Mouse (Mus musculus) liver, embryonic 14.5 days (tissue): ENCODE measurements around the gene Mex3d. TPM values are rescaled to one million over a fixed set of nuclear protein-coding genes. Genes with fewer than 3 reads are reported as not detected.

Experiments used
- ATAC-seq: fragments of 200-750 bp; cut with Nextera tagmentation; 2 replicates; pipeline ENCODE4 v1.8.0; 2017; ENCODE audit warnings: moderate number of reproducible peaks, mild to moderate bottlenecking, moderate library complexity; ENCODE audit not compliant: insufficient read depth
- DNase-seq, 3 experiments: peaks; one replicate each; pipeline ENCODE4 v3.0.0-alpha.2; 2012 to 2013; ENCODE audit warnings: low read depth in 3 of 3, low spot score in 3 of 3
- H3K27ac ChIP-seq: fragments of 300-500 bp; sonication (generic); 2 replicates; pipeline ENCODE4 v1.5.1; 2014; ENCODE audit warnings: moderate library complexity, mild to moderate bottlenecking, control low read depth, inconsistent platforms
- H3K27me3 ChIP-seq: fragments of 300-500 bp; sonication (generic); 2 replicates; pipeline ENCODE4 v1.6.1; 2014; ENCODE audit warnings: mild to moderate bottlenecking, low read length, moderate library complexity; ENCODE audit not compliant: control insufficient read depth, insufficient read depth
- H3K36me3 ChIP-seq: fragments of 300-500 bp; sonication (generic); replicated peaks from 2 replicates; pipeline ENCODE4 v1.6.1; 2014; ENCODE audit warnings: low read depth; ENCODE audit not compliant: control insufficient read depth, insufficient read depth
- H3K4me1 ChIP-seq, 2 experiments: fragments of 200-500 bp in 1 of 2; fragments of 300-500 bp in 1 of 2; sonication (generic) in 1 of 2; replicated peaks; 2 replicates each; pipeline ENCODE4 v1.6.1; 2012 to 2014; ENCODE audit warnings: antibody characterized with exemption in 1 of 2, inconsistent platforms in 1 of 2, low read length in 1 of 2; ENCODE audit not compliant: control insufficient read depth in 2 of 2, insufficient read depth in 2 of 2
- H3K4me2 ChIP-seq: fragments of 300-500 bp; sonication (generic); 2 replicates; pipeline ENCODE4 v1.6.1; 2014; ENCODE audit warnings: low read depth, mild to moderate bottlenecking, control low read depth, moderate library complexity
- H3K4me3 ChIP-seq, 2 experiments: fragments of 200-500 bp in 1 of 2; fragments of 300-500 bp in 1 of 2; sonication (generic) in 1 of 2; 2 replicates each; pipeline ENCODE4 v1.5.1; 2012 to 2014; ENCODE audit warnings: low read depth in 2 of 2, low read length in 2 of 2, mild to moderate bottlenecking in 2 of 2, control low read depth in 1 of 2, inconsistent platforms in 1 of 2, moderate library complexity in 1 of 2; ENCODE audit not compliant: insufficient read depth in 1 of 2
- H3K9ac ChIP-seq: fragments of 300-500 bp; sonication (generic); replicated peaks from 2 replicates; pipeline ENCODE4 v1.6.1; 2014; ENCODE audit warnings: mild to moderate bottlenecking, control low read depth, moderate library complexity
- H3K9me3 ChIP-seq: fragments of 300-500 bp; sonication (generic); 2 replicates; pipeline ENCODE4 v1.6.1; 2016; ENCODE audit warnings: low read length, mixed read lengths; ENCODE audit not compliant: control insufficient read depth
- CTCF ChIP-seq: IDR thresholded peaks from 2 replicates; pipeline ENCODE4 v1.5.1; 2016; ENCODE audit warnings: antibody characterized with exemption, low read depth, control low read depth
- EP300 ChIP-seq: IDR thresholded peaks from 2 replicates; pipeline ENCODE4 v1.6.1; 2016; ENCODE audit warnings: antibody characterized with exemption, low read depth
- WGBS: fragments of 180-500 bp; shearing (Covaris S2); extraction: QIAGEN DNeasy Blood & Tissue Kit; methylation state at CpG from one replicate; pipeline ENCODE4 v1.1.7; 2014; ENCODE audit not compliant: insufficient replicate concordance; 5-methylcytosine and 5-hydroxymethylcytosine counted together
- polyA plus RNA-seq, 2 experiments: library from polyadenylated mRNA; depleted of rRNA in 1 of 2; stranded (reverse) in 1 of 2; unstranded in 1 of 2; fragments of >200 nt; fragmentation: Nextera tagmentation in 1 of 2; extraction: Ambion mirVana in 1 of 2; gene quantifications; 2 replicates each; pipeline versions ENCODE4 v1.2.1 to v1.2.3; 2012 to 2014

Gene Mex3d
- polyA plus RNA-seq, 2 experiments = 0.55 to 3.3 TPM

DNA sequence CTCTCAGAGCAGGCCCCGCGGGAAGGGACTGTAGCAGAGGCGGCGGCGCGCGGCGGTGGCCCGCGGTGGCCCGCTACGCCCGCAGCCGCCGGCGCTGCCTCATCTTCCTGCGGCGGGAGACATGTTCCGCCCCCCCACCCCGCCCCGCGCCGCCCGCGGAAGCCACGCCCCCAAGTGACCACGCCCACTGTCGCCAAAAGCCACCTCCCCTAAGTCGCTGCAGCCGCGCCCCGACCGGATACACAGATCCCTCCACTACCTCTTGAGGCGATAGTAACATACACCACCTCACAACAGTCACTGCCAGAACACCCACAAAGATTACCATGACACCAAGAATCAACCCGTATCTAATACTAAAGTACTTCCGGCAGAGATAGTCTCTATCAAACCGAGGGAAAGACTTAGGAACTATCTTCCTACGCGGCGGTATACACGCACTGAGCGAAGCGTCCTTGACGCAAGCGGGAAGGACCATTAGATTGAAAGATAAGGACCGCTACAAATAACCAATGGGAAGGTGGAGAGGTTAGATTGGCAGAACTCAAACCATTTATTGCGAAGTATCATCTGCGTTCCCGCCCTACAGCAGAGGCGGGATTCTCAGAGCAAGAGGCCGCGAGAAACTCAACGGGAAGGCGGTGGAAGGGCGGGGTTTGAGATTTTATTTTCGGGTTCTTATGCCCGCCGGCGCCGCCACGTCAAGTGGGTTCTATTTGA is 46.2 kb upstream of the Mex3d start, which contains the start of gene Tcf3:
Gene Tcf3, minus strand, starts transcription at position 135 of the 720 bp plus-strand sequence.
- Histone ChIP-seq H3K27me3 (no peaks in the 10 kb centered on the region), H3K4me2 (peak within 1 kb of the TSS; percentile 95), H3K9ac (peak within 1 kb of the TSS; percentile 85), H3K4me1 (peaks cover 34 to 37% of the 10 kb centered on the region in 2 experiments), H3K27ac (peak within 1 kb of the TSS; percentile 94), H3K9me3 (no peaks in the 10 kb centered on the region), H3K4me3 (peak within 1 kb of the TSS; percentile 71 to 93), H3K36me3 (peaks cover 22% of the 10 kb centered on the region)
- ATAC-seq (peak; percentile 88), DNase-seq (peak; percentile 98)
- under 1% methylated on average over 57 of the region's 61 CpGs for WGBS
- TF ChIP-seq EP300 = peak; percentile 80
- no peak for TF ChIP-seq CTCF

DNA sequence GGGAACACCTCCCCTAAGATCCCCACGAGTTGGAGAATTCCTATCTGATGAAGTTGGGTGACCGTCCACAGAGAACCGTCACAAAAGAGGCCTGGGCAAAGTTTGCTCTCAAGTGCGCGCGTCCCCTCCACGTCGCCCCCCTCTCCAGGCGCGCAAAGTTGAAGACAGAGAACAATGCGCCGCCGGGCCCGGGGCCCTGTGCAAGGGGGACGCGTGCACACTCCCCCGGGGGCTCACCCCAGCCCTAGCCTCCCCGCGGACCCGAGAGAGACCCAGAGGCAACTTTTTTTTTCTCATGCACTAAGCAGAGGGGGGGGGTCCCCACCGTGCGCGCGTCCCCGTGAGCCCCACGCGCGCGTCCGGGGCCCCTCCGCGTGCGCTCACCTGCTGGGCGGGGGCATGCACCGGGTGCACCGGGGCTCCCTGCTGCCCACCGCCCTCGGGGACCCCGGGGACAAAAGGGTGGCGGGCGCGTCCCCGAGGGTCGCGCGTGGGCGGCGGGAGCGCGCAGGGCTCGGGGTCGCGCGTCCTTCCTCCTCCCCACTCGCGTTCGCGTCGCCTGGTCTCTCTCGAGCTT is 45.6 kb upstream of the Mex3d start:
- H3K4me2 ChIP-seq = peak overlapping the region; percentile 95
- TF ChIP-seq EP300 (no peak), CTCF (no peak)
- peak; percentile 1; the same call in 1 of the 2 replicates for ATAC-seq
- DNase-seq = no peak
- peaks cover 34 to 35% of the 10 kb centered on the region in 2 experiments for H3K4me1 ChIP-seq
- peak overlapping the region; percentile 85 for H3K9ac ChIP-seq
- H3K36me3 ChIP-seq = peaks cover 28% of the 10 kb centered on the region
- under 1% methylated on average over 43 of the region's 60 CpGs for WGBS
- H3K4me3 ChIP-seq = peak overlapping the region; percentile 71 to 93
- no peaks in the 10 kb centered on the region for H3K27me3 ChIP-seq
- H3K27ac ChIP-seq = peak overlapping the region; percentile 46
- no peaks in the 10 kb centered on the region for H3K9me3 ChIP-seq

DNA sequence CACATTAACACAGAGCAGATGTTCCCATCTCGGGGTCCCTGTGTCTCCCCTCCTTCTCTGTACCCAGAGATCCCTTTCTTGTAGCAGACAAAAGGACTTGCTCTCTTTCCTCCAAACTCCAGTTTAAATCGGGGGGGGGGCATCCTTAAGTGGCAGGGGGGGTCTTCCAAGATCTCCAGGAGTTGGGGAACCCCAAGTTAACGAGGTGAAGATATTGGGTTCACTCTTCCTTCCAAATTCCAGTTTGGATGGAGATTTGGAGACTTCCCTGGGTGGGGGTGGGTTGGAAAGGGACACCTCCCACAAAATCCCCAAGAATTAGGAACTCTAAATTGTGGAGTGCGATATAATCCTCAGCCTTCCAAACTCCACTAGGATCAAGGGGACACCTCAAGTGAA is 44.9 kb upstream of the Mex3d start:
- H3K4me2 ChIP-seq = peak overlapping the region; percentile 95
- peak overlapping the region; percentile 71 to 93 for H3K4me3 ChIP-seq
- peak overlapping the region; percentile 85 for H3K9ac ChIP-seq
- H3K27me3 ChIP-seq = no peaks in the 10 kb centered on the region
- peak overlapping the region; percentile 46 for H3K27ac ChIP-seq
- WGBS = 8% methylated on average over 4 of the region's 4 CpGs
- no peak for TF ChIP-seq CTCF
- no peak for TF ChIP-seq EP300
- no peak for DNase-seq
- no peak for ATAC-seq
- H3K36me3 ChIP-seq = peaks cover 33% of the 10 kb centered on the region
- peaks cover 34 to 35% of the 10 kb centered on the region in 2 experiments for H3K4me1 ChIP-seq
- no peaks in the 10 kb centered on the region for H3K9me3 ChIP-seq

DNA sequence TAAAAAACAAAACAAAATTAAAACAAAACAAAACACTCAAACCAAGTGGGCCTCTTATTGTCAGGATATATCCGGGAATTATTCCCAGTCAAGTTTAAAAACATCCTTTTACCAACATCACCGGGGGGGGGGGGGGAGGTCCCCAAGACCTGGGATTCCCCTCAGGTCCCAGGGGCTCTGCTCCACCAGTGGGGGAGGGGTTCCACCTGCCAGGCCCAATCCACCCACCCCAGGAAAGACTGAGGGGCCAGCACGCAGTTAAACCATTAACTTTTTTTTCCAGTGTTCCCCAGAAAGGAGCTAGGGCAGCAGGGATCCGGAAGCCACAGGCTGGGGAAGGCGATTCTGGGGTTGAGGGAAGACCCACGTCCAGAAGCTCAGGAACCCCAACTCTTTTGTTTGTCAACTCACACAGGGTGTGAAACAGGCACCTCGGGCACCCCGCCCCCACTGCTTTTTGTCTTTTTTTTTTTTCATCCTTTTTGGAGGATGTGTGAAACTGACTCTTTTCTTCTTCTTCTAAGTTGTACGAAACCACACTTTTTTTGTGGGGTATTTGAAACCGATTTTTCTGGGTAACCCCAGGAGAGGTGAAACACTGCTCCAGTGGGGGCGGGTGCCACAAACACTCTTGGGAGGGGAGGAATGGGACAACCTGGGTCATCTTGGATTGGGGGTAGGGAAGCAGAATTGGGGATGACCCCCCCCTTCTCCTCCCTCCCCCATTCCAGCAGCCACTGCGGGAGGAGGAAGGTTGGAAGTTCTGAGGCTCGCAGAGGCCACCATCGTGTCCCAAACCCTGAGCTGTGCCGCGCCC is 44.3 kb upstream of the Mex3d start:
- Histone ChIP-seq H3K36me3 (peaks cover 39% of the 10 kb centered on the region), H3K9ac (peak overlapping the region; percentile 85), H3K27ac (peak overlapping the region; percentile 46), H3K27me3 (no peaks in the 10 kb centered on the region), H3K4me2 (peak overlapping the region; percentile 95), H3K4me3 (peak overlapping the region; percentile 71 to 93), H3K9me3 (no peaks in the 10 kb centered on the region), H3K4me1 (peaks cover 32 to 35% of the 10 kb centered on the region in 2 experiments)
- no peak for TF ChIP-seq CTCF
- no peak for ATAC-seq
- WGBS = 24% methylated on average over 16 of the region's 16 CpGs
- no peak for DNase-seq
